Mouse (Mus musculus) adrenal gland, postnatal 36 days (tissue): ENCODE results near the gene Artn. TPM values are rescaled to one million over a fixed set of nuclear protein-coding genes. Genes with fewer than 3 reads are reported as not detected.
A peak's percentile ranks its signal among the peaks of the same experiment; 100 is the strongest.

Source experiments
- DNase-seq, 2 experiments: peaks; one replicate each; pipeline ENCODE4 v3.0.0; 2021; ENCODE audit warnings: mixed read lengths in 1 of 2
- total RNA-seq, 2 experiments: library from RNA; stranded (reverse); gene quantifications; 2 replicates each; pipeline ENCODE4 v1.2.3; 2021

The Artn gene
- total RNA-seq, 2 experiments from 2014 or later: 0.72 TPM; not detected in 1

- no peak for DNase-seq
Measured at GRCm38 (mm10) chr4:117918762-117919161, 10.8 kb downstream of the Artn start.

- no peak for DNase-seq
Measured at GRCm38 (mm10) chr4:117918261-117918660, 11.3 kb downstream of the Artn start.

- no peak for DNase-seq
Measured at GRCm38 (mm10) chr4:117917847-117918246, 11.7 kb downstream of the Artn start.

- no peak for DNase-seq
Measured at GRCm38 (mm10) chr4:117917402-117917801, 12.2 kb downstream of the Artn start.

- DNase-seq: no peak
Measured at GRCm38 (mm10) chr4:117916386-117916785, 13.2 kb downstream of the Artn start.

GRCm38 (mm10) chr4:117915489-117916105 is 14.0 kb downstream of the Artn start:
- DNase-seq: peak; percentile 16 to 17

- peak; percentile 94 to 95 for DNase-seq
Measured at GRCm38 (mm10) chr4:117914591-117915442, 14.7 kb downstream of the Artn start, which contains the start of gene Ipo13. Gene Ipo13, minus strand, starts transcription at chr4:117914999.

GRCm38 (mm10) chr4:117914031-117914430 is 15.5 kb downstream of the Artn start:
- DNase-seq: no peak

- DNase-seq: peak in 1 of 2 experiments; percentile 28
Measured at GRCm38 (mm10) chr4:117913421-117913820, 16.1 kb downstream of the Artn start.

GRCm38 (mm10) chr4:117912685-117913273 is 16.8 kb downstream of the Artn start:
- DNase-seq: no peak

GRCm38 (mm10) chr4:117912131-117912561 is 17.4 kb downstream of the Artn start:
- no peak for DNase-seq

GRCm38 (mm10) chr4:117908834-117909453 is 20.6 kb downstream of the Artn start:
- DNase-seq: no peak

- peak in 1 of 2 experiments; percentile 28 for DNase-seq
Measured at GRCm38 (mm10) chr4:117906196-117906595, 23.4 kb downstream of the Artn start.

GRCm38 (mm10) chr4:117904761-117905160 is 24.8 kb downstream of the Artn start:
- DNase-seq: no peak

- no peak for DNase-seq
Measured at GRCm38 (mm10) chr4:117904094-117904493, 25.5 kb downstream of the Artn start.

- DNase-seq: no peak
Measured at GRCm38 (mm10) chr4:117898111-117898510, 31.5 kb downstream of the Artn start.

- no peak for DNase-seq
Measured at GRCm38 (mm10) chr4:117896031-117896430, 33.5 kb downstream of the Artn start.

GRCm38 (mm10) chr4:117895339-117895738 is 34.2 kb downstream of the Artn start:
- DNase-seq: no peak

- no peak for DNase-seq
Measured at GRCm38 (mm10) chr4:117894601-117895000, 35.0 kb downstream of the Artn start.

GRCm38 (mm10) chr4:117893376-117893775 is 36.2 kb downstream of the Artn start:
- DNase-seq: peak; percentile 80 to 84

- peak; percentile 86 to 88 for DNase-seq
Measured at GRCm38 (mm10) chr4:117891738-117892161, 37.8 kb downstream of the Artn start, which contains the start of gene Dph2. Gene Dph2, minus strand, starts transcription at chr4:117892032.

- no peak for DNase-seq
Measured at GRCm38 (mm10) chr4:117890750-117891149, 38.8 kb downstream of the Artn start.
